Mouse (Mus musculus) heart, adult 10 weeks (tissue): ENCODE results near the gene Olfr1306. TPM values are rescaled to one million over a fixed set of nuclear protein-coding genes. Genes with fewer than 3 reads are reported as not detected.

Experiments used
- polyA plus RNA-seq: library from polyadenylated mRNA; stranded (reverse); fragments of 350-450 nt; fragmentation: Illumina TruSeq; extraction: RNeasy Lipid Tissue Mini Kit (QIAGEN cat#74804); gene quantifications from one replicate; pipeline ENCODE4 v1.2.3, GENCODE M21; 2014; ENCODE audit warnings: low read depth, low replicate concordance

Olfr1306 gene
- polyA plus RNA-seq = not detected

GRCm38 (mm10) chr2:111916171-111916570 lies at the start of gene Olfr1306:
TSS of gene Olfr1306 (minus strand) at chr2:111916271.

GRCm38 (mm10) chr2:111964844-111965243 lies 48.8 kb upstream of the Olfr1306 start, which contains the start of gene Olfr1308:
TSS of gene Olfr1308 (minus strand) at chr2:111964944.

DNA sequence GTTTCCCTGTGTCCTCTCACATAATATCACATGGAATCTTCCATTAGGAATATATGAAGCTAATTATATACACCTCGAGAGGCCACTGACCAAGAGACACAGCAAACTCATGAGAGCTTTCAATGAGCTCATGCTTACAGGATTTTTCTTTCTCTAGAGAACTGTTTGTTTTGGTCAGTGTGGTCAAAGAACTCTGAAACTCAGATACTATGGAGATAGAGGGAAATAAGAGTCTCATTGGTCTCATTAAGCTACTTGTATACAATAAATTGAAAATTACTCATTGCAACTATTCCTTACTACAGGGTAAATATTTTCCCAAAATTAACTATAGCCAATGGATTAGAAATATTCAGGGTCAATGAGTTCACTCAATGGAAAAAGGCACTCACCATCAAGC lies 33.3 kb upstream of the Olfr1306 start, which contains the start of gene Olfr1307:
Gene Olfr1307 (minus strand): TSS at position 101 of the 400 bp plus-strand sequence.

GRCm38 (mm10) chr2:111877049-111877448 lies 39.0 kb downstream of the Olfr1306 start, which contains the start of gene Olfr1305:
TSS of gene Olfr1305 (minus strand) at chr2:111877149.

Other genes with a start within 250 kb of the Olfr1306 start
- not detected for gene Olfr1301, start 165.3 kb downstream of the Olfr1306 start, polyA plus RNA-seq
- gene Olfr1302, start 138.8 kb downstream of the Olfr1306 start, polyA plus RNA-seq = not detected
- gene Olfr1303, start 95.9 kb downstream of the Olfr1306 start, polyA plus RNA-seq = not detected
- not detected for gene Olfr1305, start 39.1 kb downstream of the Olfr1306 start, polyA plus RNA-seq
- not detected for gene Olfr1307, start 33.2 kb upstream of the Olfr1306 start, polyA plus RNA-seq
- not detected for gene Olfr1308, start 48.7 kb upstream of the Olfr1306 start, polyA plus RNA-seq
- not detected for gene Olfr1309, start 74.0 kb upstream of the Olfr1306 start, polyA plus RNA-seq
- not detected for gene Olfr1310, start 96.4 kb upstream of the Olfr1306 start, polyA plus RNA-seq
- not detected for gene Olfr1311, start 108.1 kb upstream of the Olfr1306 start, polyA plus RNA-seq
- not detected for gene Olfr1312, start 134.0 kb upstream of the Olfr1306 start, polyA plus RNA-seq
- gene Olfr1313, start 161.6 kb upstream of the Olfr1306 start, polyA plus RNA-seq = not detected
- gene Olfr1314, start 180.5 kb upstream of the Olfr1306 start, polyA plus RNA-seq = not detected
- not detected for gene Olfr1315-ps1, start 199.2 kb upstream of the Olfr1306 start, polyA plus RNA-seq
- not detected for gene Olfr1316, start 218.7 kb upstream of the Olfr1306 start, polyA plus RNA-seq
- gene Olfr1317, start 224.1 kb upstream of the Olfr1306 start, polyA plus RNA-seq = not detected
- not detected for gene Olfr1318, start 237.9 kb upstream of the Olfr1306 start, polyA plus RNA-seq